Mouse (Mus musculus) left cerebral cortex, adult 8-10 months (tissue): ENCODE data around the gene Scnn1a. TPM values are rescaled to one million over a fixed set of nuclear protein-coding genes. Genes with fewer than 3 reads are reported as not detected.

Source experiments
- DNase-seq, 2 experiments: peaks; one replicate each; pipeline ENCODE4 v3.0.0; 2022; ENCODE audit warnings: low spot score in 2 of 2
- total RNA-seq, 4 experiments: library from RNA; stranded (reverse); gene quantifications; 2 replicates each; pipeline ENCODE4 v1.2.4; 2022

The Scnn1a gene
- total RNA-seq, 4 experiments from 2014 or later: 2.6 to 3.7 (median 3.1) TPM

GRCm38 (mm10) chr6:125361467-125362291 lies 41.2 kb downstream of the Scnn1a start:
- DNase-seq: peak in 1 of 2 experiments; percentile 36

- DNase-seq: no peak
Observed at GRCm38 (mm10) chr6:125363021-125363420, 42.6 kb downstream of the Scnn1a start.

GRCm38 (mm10) chr6:125363451-125364242 lies 43.2 kb downstream of the Scnn1a start:
- no peak for DNase-seq

- DNase-seq: no peak
Observed at GRCm38 (mm10) chr6:125364448-125364847, 44.0 kb downstream of the Scnn1a start.

GRCm38 (mm10) chr6:125365522-125365921 lies 45.1 kb downstream of the Scnn1a start:
- DNase-seq: no peak

GRCm38 (mm10) chr6:125366133-125366532 lies 45.7 kb downstream of the Scnn1a start:
- no peak for DNase-seq

- DNase-seq: no peak
Observed at GRCm38 (mm10) chr6:125367758-125368371, 47.4 kb downstream of the Scnn1a start.

- DNase-seq: no peak
Observed at GRCm38 (mm10) chr6:125377042-125377441, 56.6 kb downstream of the Scnn1a start.

- DNase-seq: no peak
Observed at GRCm38 (mm10) chr6:125377582-125378451, 57.4 kb downstream of the Scnn1a start.

- no peak for DNase-seq
Observed at GRCm38 (mm10) chr6:125378621-125379020, 58.2 kb downstream of the Scnn1a start.

- no peak for DNase-seq
Observed at GRCm38 (mm10) chr6:125379781-125380180, 59.3 kb downstream of the Scnn1a start.

GRCm38 (mm10) chr6:125380372-125381360 lies 60.2 kb downstream of the Scnn1a start, which contains the start of gene Plekhg6:
TSS of gene Plekhg6 (minus strand) at chr6:125380793.
- DNase-seq: no peak

GRCm38 (mm10) chr6:125382024-125382423 lies 61.6 kb downstream of the Scnn1a start:
- DNase-seq: no peak

GRCm38 (mm10) chr6:125385066-125385974 lies 64.9 kb downstream of the Scnn1a start:
- DNase-seq: no peak

- no peak for DNase-seq
Observed at GRCm38 (mm10) chr6:125386080-125386479, 65.6 kb downstream of the Scnn1a start.

- DNase-seq: no peak
Observed at GRCm38 (mm10) chr6:125389853-125390252, 69.4 kb downstream of the Scnn1a start.
